8 mouse cellular contexts compared by ENCODE assay signal in genomic region chr6:83215002-83215666, GRCm38 (mm10). TPM values are rescaled to one million over a fixed set of nuclear protein-coding genes. Genes with fewer than 3 reads are reported as not detected.
DNase-seq lines count a peak whose midpoint lies in the region; ATAC-seq lines count a peak whose summit lies in the region.

No protein-coding gene starts in this region.

- 13% methylated on average over 7 of the region's 7 CpGs for WGBS in intestine, embryonic 15.5 days
- WGBS in limb, embryonic 10.5 days = 17% methylated on average over 7 of the region's 7 CpGs
- WGBS in midbrain, embryonic 16.5 days = 12% methylated on average over 7 of the region's 7 CpGs
- WGBS in stomach, embryonic 15.5 days = 12% methylated on average over 7 of the region's 7 CpGs

- H3K4me3 ChIP-seq in intestine, embryonic 15.5 days (replicated peaks) = no peak overlapping the region
- no peak overlapping the region for H3K4me3 ChIP-seq in limb, embryonic 10.5 days
- no peak overlapping the region for H3K4me3 ChIP-seq in midbrain, embryonic 16.5 days (ENCODE audit: low read depth, low read length)
- H3K4me3 ChIP-seq in stomach, embryonic 15.5 days (replicated peaks) = no peak overlapping the region

- H3K27me3 ChIP-seq in intestine, embryonic 15.5 days (replicated peaks) = no peaks in the 10 kb centered on the region
- no peaks in the 10 kb centered on the region for H3K27me3 ChIP-seq in limb, embryonic 10.5 days (ENCODE audit: low read depth, poor library complexity, severe bottlenecking)
- no peaks in the 10 kb centered on the region for H3K27me3 ChIP-seq in midbrain, embryonic 16.5 days (ENCODE audit: control insufficient read depth, insufficient read depth, low read depth, low read length)
- no peaks in the 10 kb centered on the region for H3K27me3 ChIP-seq in stomach, embryonic 15.5 days (replicated peaks)

- ATAC-seq in intestine, embryonic 15.5 days = peak; percentile 75
- ATAC-seq in midbrain, embryonic 16.5 days = peak; percentile 94
- ATAC-seq in stomach, embryonic 15.5 days (ENCODE audit: insufficient read depth, low FRiP score, low read depth) = peak; percentile 59; the same call in 1 of the 2 replicates

- H3K4me1 ChIP-seq in intestine, embryonic 15.5 days (replicated peaks) = peaks cover 4% of the 10 kb centered on the region; the same call in 1 of the 2 replicates
- H3K4me1 ChIP-seq in limb, embryonic 10.5 days = peaks cover 13% of the 10 kb centered on the region
- peaks cover 2% of the 10 kb centered on the region; the same call in 1 of the 2 replicates for H3K4me1 ChIP-seq in midbrain, embryonic 16.5 days (ENCODE audit: control insufficient read depth, insufficient read depth, low read length)
- H3K4me1 ChIP-seq in stomach, embryonic 15.5 days = 0 out of 2 replicates have a peak, but pooled peaks cover 6% of the 10 kb centered on the region

- DNase-seq in urinary bladder, adult 18-20 months (ENCODE audit: low spot score in 2 of 2) = peak; percentile 19 to 63
- no peak for DNase-seq in urinary bladder, adult 2 months (ENCODE audit: low spot score)
- DNase-seq in cerebellum, postnatal 10 days = peak; percentile 94 to 96
- peak; percentile 39 to 48 for DNase-seq in frontal cortex, postnatal 25 days (ENCODE audit: low spot score in 2 of 2)
- peak; percentile 83 for DNase-seq in limb, embryonic 10.5 days (ENCODE audit: low spot score)

- no peak overlapping the region for H3K9ac ChIP-seq in intestine, embryonic 15.5 days
- no peak overlapping the region; the same call in 1 of the 2 replicates for H3K9ac ChIP-seq in midbrain, embryonic 16.5 days (ENCODE audit: low read depth, low read length)
- H3K9ac ChIP-seq in stomach, embryonic 15.5 days = no peak overlapping the region

- no peak overlapping the region for H3K4me2 ChIP-seq in intestine, embryonic 15.5 days (replicated peaks)
- H3K4me2 ChIP-seq in midbrain, embryonic 16.5 days (ENCODE audit: low read length) = peak overlapping the region; percentile 3; the same call in 1 of the 2 replicates
- no peak overlapping the region for H3K4me2 ChIP-seq in stomach, embryonic 15.5 days

- no peak overlapping the region for H3K27ac ChIP-seq in intestine, embryonic 15.5 days
- no peak overlapping the region for H3K27ac ChIP-seq in limb, embryonic 10.5 days
- H3K27ac ChIP-seq in midbrain, embryonic 16.5 days (ENCODE audit: low read length) = 0 out of 2 replicates have a peak overlapping the region, but pooled peaks have one; percentile 12
- no peak overlapping the region for H3K27ac ChIP-seq in stomach, embryonic 15.5 days

- no peaks in the 10 kb centered on the region for H3K9me3 ChIP-seq in intestine, embryonic 15.5 days
- H3K9me3 ChIP-seq in limb, embryonic 10.5 days (replicated peaks) = no peaks in the 10 kb centered on the region
- H3K9me3 ChIP-seq in midbrain, embryonic 16.5 days (replicated peaks; ENCODE audit: control insufficient read depth, low read length, poor library complexity, severe bottlenecking) = no peaks in the 10 kb centered on the region
- H3K9me3 ChIP-seq in stomach, embryonic 15.5 days = no peaks in the 10 kb centered on the region

- no peaks in the 10 kb centered on the region for H3K36me3 ChIP-seq in intestine, embryonic 15.5 days
- no peaks in the 10 kb centered on the region for H3K36me3 ChIP-seq in limb, embryonic 10.5 days
- H3K36me3 ChIP-seq in midbrain, embryonic 16.5 days (ENCODE audit: control insufficient read depth, insufficient read depth, low read length) = no peaks in the 10 kb centered on the region
- H3K36me3 ChIP-seq in stomach, embryonic 15.5 days = no peaks in the 10 kb centered on the region

RNA-seq across cellular contexts. Expression of gene Slc4a5, which starts 4.5 kb away (rescaled TPM):
- polyA plus RNA-seq in urinary bladder, adult 2 months (2012; rRNA removed) = 0.06 TPM in 1 of 2 replicates, not detected in the other
- 0.39 and 0.41 TPM in 2 replicates for polyA plus RNA-seq in intestine, embryonic 15.5 days (2015; fragmentation: Nextera tagmentation; extraction: Ambion mirVana)
- polyA plus RNA-seq in limb, embryonic 10.5 days (2016; fragmentation: Nextera tagmentation; extraction: Ambion mirVana) = 0.23 and 0.25 TPM in 2 replicates
- 0.40 and 0.49 TPM in 2 replicates for polyA plus RNA-seq in midbrain, embryonic 16.5 days (2015; fragmentation: Nextera tagmentation; extraction: Ambion mirVana)
- polyA plus RNA-seq in stomach, embryonic 15.5 days (2015; fragmentation: Nextera tagmentation; extraction: Ambion mirVana) = 0.26 and 0.40 TPM in 2 replicates

RNA-seq across cellular contexts. Expression of gene Dctn1, which starts 49.4 kb away (rescaled TPM):
- 97.9 and 119 TPM in 2 replicates for polyA plus RNA-seq in urinary bladder, adult 2 months (2012; rRNA removed)
- 82.1 and 84.6 TPM in 2 replicates for polyA plus RNA-seq in intestine, embryonic 15.5 days (2015; fragmentation: Nextera tagmentation; extraction: Ambion mirVana)
- 96.4 and 108 TPM in 2 replicates for polyA plus RNA-seq in limb, embryonic 10.5 days (2016; fragmentation: Nextera tagmentation; extraction: Ambion mirVana)
- 161 and 164 TPM in 2 replicates for polyA plus RNA-seq in midbrain, embryonic 16.5 days (2015; fragmentation: Nextera tagmentation; extraction: Ambion mirVana)
- 84.7 and 86.1 TPM in 2 replicates for polyA plus RNA-seq in stomach, embryonic 15.5 days (2015; fragmentation: Nextera tagmentation; extraction: Ambion mirVana)

RNA-seq across cellular contexts. Expression of gene 1700003E16Rik, which starts 58.9 kb away (rescaled TPM):
- 1.2 and 1.5 TPM in 2 replicates for polyA plus RNA-seq in urinary bladder, adult 2 months (2012; rRNA removed)
- polyA plus RNA-seq in intestine, embryonic 15.5 days (2015; fragmentation: Nextera tagmentation; extraction: Ambion mirVana) = 1.4 and 2.0 TPM in 2 replicates
- polyA plus RNA-seq in limb, embryonic 10.5 days (2016; fragmentation: Nextera tagmentation; extraction: Ambion mirVana) = 0.80 and 1.6 TPM in 2 replicates
- polyA plus RNA-seq in midbrain, embryonic 16.5 days (2015; fragmentation: Nextera tagmentation; extraction: Ambion mirVana) = 11.4 and 16.3 TPM in 2 replicates
- polyA plus RNA-seq in stomach, embryonic 15.5 days (2015; fragmentation: Nextera tagmentation; extraction: Ambion mirVana) = 2.3 and 2.7 TPM in 2 replicates

RNA-seq across cellular contexts. Expression of gene Wdr54, which starts 58.9 kb away (rescaled TPM):
- polyA plus RNA-seq in urinary bladder, adult 2 months (2012; rRNA removed) = 4.9 and 5.6 TPM in 2 replicates
- polyA plus RNA-seq in intestine, embryonic 15.5 days (2015; fragmentation: Nextera tagmentation; extraction: Ambion mirVana) = 3.0 and 3.9 TPM in 2 replicates
- polyA plus RNA-seq in limb, embryonic 10.5 days (2016; fragmentation: Nextera tagmentation; extraction: Ambion mirVana) = 10.9 and 13.7 TPM in 2 replicates
- 20.1 and 22.9 TPM in 2 replicates for polyA plus RNA-seq in midbrain, embryonic 16.5 days (2015; fragmentation: Nextera tagmentation; extraction: Ambion mirVana)
- polyA plus RNA-seq in stomach, embryonic 15.5 days (2015; fragmentation: Nextera tagmentation; extraction: Ambion mirVana) = 3.6 and 5.1 TPM in 2 replicates
